Mouse (Mus musculus): ENCODE data around the gene Slc38a1. TPM values are rescaled to one million over a fixed set of nuclear protein-coding genes. Genes with fewer than 3 reads are reported as not detected.

Gene Slc38a1
- polyA plus RNA-seq, 1 experiment from 2014 or later, result 61.6 TPM

Other genes with a start within 250 kb of the Slc38a1 start
- 105 and 106 TPM in 2 replicates for gene Scaf11, start 182.1 kb downstream of the Slc38a1 start, polyA plus RNA-seq (2014; fragmentation: Nextera tagmentation; extraction: Ambion mirVana)
- gene Slc38a2, start 56.8 kb upstream of the Slc38a1 start, polyA plus RNA-seq (2014; fragmentation: Nextera tagmentation; extraction: Ambion mirVana), result 111 and 116 TPM in 2 replicates

All from liver, embryonic 11.5 days (tissue).